Mouse (Mus musculus) hindlimb bud, embryonic 11.5 days (tissue): Measurements from ENCODE around the gene Rtf2.

ENCODE experiments used
- DNase-seq: peaks from one replicate; pipeline ENCODE4 v3.0.0-alpha.2; 2012; ENCODE audit warnings: low read depth, low spot score; ENCODE audit errors: extremely low spot score

The Rtf2 gene

GRCm38 (mm10) chr2:172481654-172482385 is 41.5 kb downstream of the Rtf2 start:
- DNase-seq, result no peak

GRCm38 (mm10) chr2:172483766-172484413 is 43.5 kb downstream of the Rtf2 start:
- no peak for DNase-seq

- no peak for DNase-seq
These were observed 44.5 kb downstream of the Rtf2 start for GRCm38 (mm10) chr2:172484696-172485370.

GRCm38 (mm10) chr2:172496736-172497345 is 56.5 kb downstream of the Rtf2 start:
- DNase-seq, result no peak

- no peak for DNase-seq
These were observed 58.5 kb downstream of the Rtf2 start for GRCm38 (mm10) chr2:172498823-172499222.

GRCm38 (mm10) chr2:172500752-172501316 is 60.5 kb downstream of the Rtf2 start:
- no peak for DNase-seq

GRCm38 (mm10) chr2:172501341-172501740 is 61.0 kb downstream of the Rtf2 start:
- peak; percentile 47 for DNase-seq

- no peak for DNase-seq
These were observed 61.8 kb downstream of the Rtf2 start for GRCm38 (mm10) chr2:172502168-172502567.

GRCm38 (mm10) chr2:172506121-172506520 is 65.8 kb downstream of the Rtf2 start:
- no peak for DNase-seq

- DNase-seq, result no peak
These were observed 69.8 kb downstream of the Rtf2 start for GRCm38 (mm10) chr2:172510056-172510712.

- DNase-seq, result no peak
These were observed 70.5 kb downstream of the Rtf2 start for GRCm38 (mm10) chr2:172510899-172511298.

GRCm38 (mm10) chr2:172516407-172516992 is 76.1 kb downstream of the Rtf2 start:
- DNase-seq, result no peak
